Mouse (Mus musculus): ENCODE results near the gene Atp8a2. TPM values are rescaled to one million over a fixed set of nuclear protein-coding genes. Genes with fewer than 3 reads are reported as not detected.

Gene Atp8a2
- polyA plus RNA-seq, 1 experiment from 2014 or later: 10.3 TPM

DNA sequence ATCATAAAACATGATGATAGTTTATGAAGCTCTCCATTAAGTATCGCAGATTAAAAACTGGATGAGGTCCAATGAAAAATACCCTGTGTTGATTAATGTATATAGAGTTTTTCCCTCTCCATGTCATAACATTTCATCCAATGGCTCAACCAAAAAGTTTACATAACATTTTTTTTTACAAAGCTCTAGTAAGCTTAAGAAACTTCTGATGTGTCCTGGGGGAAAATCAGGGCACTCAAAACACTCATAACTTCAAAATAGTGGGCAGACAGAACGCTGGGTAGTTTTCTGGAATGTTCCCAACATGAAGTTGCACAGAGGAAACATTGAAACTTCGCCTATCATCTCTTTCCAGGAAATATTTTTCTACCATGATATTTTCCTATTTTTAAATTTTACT lies 318.7 kb downstream of the Atp8a2 start:
- Histone ChIP-seq H3K36me3 (ENCODE audit: control insufficient read depth, insufficient read depth, low read length) (no peaks in the 10 kb centered on the region), H3K4me1 (replicated peaks; ENCODE audit: control insufficient read depth, insufficient read depth, low read length) (no peaks in the 10 kb centered on the region), H3K27me3 (ENCODE audit: control insufficient read depth, insufficient read depth, low read length) (no peaks in the 10 kb centered on the region), H3K27ac (ENCODE audit: low read depth, low read length) (no peak overlapping the region), H3K4me2 (replicated peaks; ENCODE audit: low read depth, low read length) (no peak overlapping the region), H3K4me3 (ENCODE audit: low read depth, low read length) (no peak overlapping the region), H3K9me3 (ENCODE audit: control insufficient read depth, low read length) (no peaks in the 10 kb centered on the region), H3K9ac (ENCODE audit: low read depth, low read length) (no peak overlapping the region)
- DNase-seq (ENCODE audit: low spot score) (no peak), ATAC-seq (ENCODE audit: low FRiP score) (no peak)
- WGBS: 90% methylated on average over 3 of the region's 3 CpGs

DNA sequence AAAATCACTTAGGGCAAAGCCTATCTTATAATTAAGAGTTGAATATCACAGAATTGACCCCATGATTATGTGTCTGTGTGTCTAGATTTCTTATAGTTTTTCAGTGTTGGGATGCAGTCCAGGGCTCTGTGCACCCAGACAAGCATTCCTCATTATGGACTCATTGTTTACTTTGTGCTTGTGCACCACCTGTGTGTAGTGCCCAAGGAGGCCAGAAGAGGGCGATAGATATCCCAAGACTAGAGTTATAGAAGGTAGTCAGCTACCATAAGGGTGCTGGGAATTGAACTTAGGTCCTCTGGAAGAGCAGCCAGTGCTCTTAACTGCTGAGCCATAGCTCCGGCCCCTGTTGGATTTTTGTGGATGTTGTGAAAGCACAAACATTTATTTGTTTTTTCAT lies 320.5 kb downstream of the Atp8a2 start:
- ATAC-seq (ENCODE audit: low FRiP score) (no peak), DNase-seq (ENCODE audit: low spot score) (no peak)
- Histone ChIP-seq H3K27me3 (ENCODE audit: control insufficient read depth, insufficient read depth, low read length) (no peaks in the 10 kb centered on the region), H3K4me1 (replicated peaks; ENCODE audit: control insufficient read depth, insufficient read depth, low read length) (no peaks in the 10 kb centered on the region), H3K27ac (ENCODE audit: low read depth, low read length) (no peak overlapping the region), H3K36me3 (ENCODE audit: control insufficient read depth, insufficient read depth, low read length) (no peaks in the 10 kb centered on the region), H3K9ac (ENCODE audit: low read depth, low read length) (no peak overlapping the region), H3K4me3 (ENCODE audit: low read depth, low read length) (no peak overlapping the region), H3K9me3 (ENCODE audit: control insufficient read depth, low read length) (no peaks in the 10 kb centered on the region), H3K4me2 (replicated peaks; ENCODE audit: low read depth, low read length) (no peak overlapping the region)
- 94% methylated on average over 2 of the region's 2 CpGs for WGBS

DNA sequence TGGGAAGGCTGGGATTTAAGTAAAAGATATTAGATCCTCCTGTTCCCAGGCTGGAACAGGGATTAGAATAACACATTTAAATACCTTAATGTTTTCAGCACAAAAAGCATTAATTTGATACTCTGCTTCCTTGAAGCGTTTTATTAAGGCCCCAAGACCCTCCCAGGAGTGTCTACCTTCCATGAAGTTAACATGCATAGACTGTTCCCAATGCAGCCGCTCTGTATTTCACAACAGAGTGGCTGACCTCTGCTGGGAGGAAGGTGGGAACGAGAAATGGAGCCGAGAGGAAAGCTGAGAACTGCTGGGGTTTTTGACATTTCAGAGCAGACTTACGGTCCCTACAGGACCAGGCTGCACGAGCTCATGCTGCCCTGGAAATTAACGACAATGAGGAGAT lies 328.6 kb downstream of the Atp8a2 start:
- WGBS: 70% methylated on average over 7 of the region's 7 CpGs
- H3K9ac ChIP-seq (ENCODE audit: low read depth, low read length): no peak overlapping the region
- no peak overlapping the region for H3K4me2 ChIP-seq (replicated peaks; ENCODE audit: low read depth, low read length)
- H3K9me3 ChIP-seq (ENCODE audit: control insufficient read depth, low read length): 0 out of 2 replicates have a peak, but pooled peaks cover 3% of the 10 kb centered on the region
- no peak for ATAC-seq (ENCODE audit: low FRiP score)
- no peaks in the 10 kb centered on the region for H3K36me3 ChIP-seq (ENCODE audit: control insufficient read depth, insufficient read depth, low read length)
- H3K27me3 ChIP-seq (ENCODE audit: control insufficient read depth, insufficient read depth, low read length): no peaks in the 10 kb centered on the region
- H3K4me3 ChIP-seq (ENCODE audit: low read depth, low read length): no peak overlapping the region
- no peak for DNase-seq (ENCODE audit: low spot score)
- H3K4me1 ChIP-seq (replicated peaks; ENCODE audit: control insufficient read depth, insufficient read depth, low read length): no peaks in the 10 kb centered on the region
- no peak overlapping the region for H3K27ac ChIP-seq (ENCODE audit: low read depth, low read length)

DNA sequence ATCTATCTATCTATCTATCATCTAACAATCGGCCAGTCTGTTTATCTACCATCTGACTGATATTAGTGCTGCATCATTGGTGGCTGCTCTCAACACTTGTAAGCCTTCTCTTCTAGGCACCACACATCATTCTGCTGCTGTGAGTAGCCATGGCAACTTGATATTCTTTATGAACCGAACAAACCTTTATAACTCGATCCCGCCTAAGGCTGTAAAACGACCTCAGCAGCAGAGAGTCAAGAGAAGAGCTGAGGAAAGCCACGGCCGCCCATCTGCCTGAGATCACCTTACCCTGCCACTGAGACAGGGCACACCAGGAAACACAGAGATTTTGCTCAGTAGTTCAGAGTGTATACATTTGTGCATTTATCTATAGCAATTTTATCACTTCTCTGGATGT lies 329.2 kb downstream of the Atp8a2 start:
- no peaks in the 10 kb centered on the region for H3K36me3 ChIP-seq (ENCODE audit: control insufficient read depth, insufficient read depth, low read length)
- no peak overlapping the region for H3K4me2 ChIP-seq (replicated peaks; ENCODE audit: low read depth, low read length)
- H3K9me3 ChIP-seq (ENCODE audit: control insufficient read depth, low read length): 0 out of 2 replicates have a peak, but pooled peaks cover 3% of the 10 kb centered on the region
- DNase-seq (ENCODE audit: low spot score): no peak
- no peaks in the 10 kb centered on the region for H3K4me1 ChIP-seq (replicated peaks; ENCODE audit: control insufficient read depth, insufficient read depth, low read length)
- ATAC-seq (ENCODE audit: low FRiP score): no peak
- no peak overlapping the region for H3K9ac ChIP-seq (ENCODE audit: low read depth, low read length)
- H3K4me3 ChIP-seq (ENCODE audit: low read depth, low read length): no peak overlapping the region
- no peaks in the 10 kb centered on the region for H3K27me3 ChIP-seq (ENCODE audit: control insufficient read depth, insufficient read depth, low read length)
- 70% methylated on average over 7 of the region's 7 CpGs for WGBS
- no peak overlapping the region for H3K27ac ChIP-seq (ENCODE audit: low read depth, low read length)

DNA sequence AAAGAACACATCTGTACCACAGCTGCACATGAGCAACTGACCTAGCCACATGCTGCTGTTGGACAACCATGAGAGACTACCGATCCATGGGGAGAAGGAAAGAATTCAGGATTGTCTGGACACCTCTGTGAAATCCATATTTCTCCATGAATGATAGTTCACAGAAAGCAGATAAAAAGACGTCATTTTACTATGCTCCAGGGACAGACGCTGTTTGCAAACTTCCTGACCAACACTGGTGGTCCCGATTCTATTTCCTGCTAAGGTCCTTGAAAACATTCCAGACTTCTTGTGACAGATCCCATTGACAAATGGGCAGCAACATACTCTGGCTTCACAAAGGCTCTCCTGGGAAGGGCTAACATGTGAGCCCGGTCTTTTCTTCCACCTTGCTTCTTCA lies 331.0 kb downstream of the Atp8a2 start:
- no peak for ATAC-seq (ENCODE audit: low FRiP score)
- WGBS: 69% methylated on average over 5 of the region's 5 CpGs

DNA sequence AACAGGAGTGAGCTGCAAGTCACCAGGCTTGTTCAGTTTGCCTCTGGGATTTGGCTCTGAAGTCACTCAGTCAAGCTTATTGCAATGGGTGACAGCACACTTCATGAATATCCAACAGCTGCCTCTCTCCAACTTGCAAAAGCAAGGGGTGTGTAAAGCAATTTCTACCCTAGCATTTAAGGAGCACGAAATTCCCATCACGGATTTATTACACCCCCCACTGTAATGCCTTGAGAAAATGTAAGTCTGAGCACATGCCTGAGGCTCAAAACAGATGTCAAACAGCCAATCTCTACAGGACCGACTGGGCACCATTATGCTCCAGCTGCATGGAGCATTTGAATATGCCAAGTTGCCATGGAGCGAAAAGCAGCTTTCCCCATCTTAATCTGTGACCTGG lies 334.6 kb downstream of the Atp8a2 start:
- ATAC-seq (ENCODE audit: low FRiP score): no peak

More for the DNA sequence above, 331.0 kb downstream of the Atp8a2 start:
- Histone ChIP-seq H3K36me3 (ENCODE audit: control insufficient read depth, insufficient read depth, low read length) (no peaks in the 10 kb centered on the region), H3K4me3 (ENCODE audit: low read depth, low read length) (no peak overlapping the region), H3K27me3 (ENCODE audit: control insufficient read depth, insufficient read depth, low read length) (no peaks in the 10 kb centered on the region), H3K27ac (ENCODE audit: low read depth, low read length) (no peak overlapping the region), H3K4me1 (replicated peaks; ENCODE audit: control insufficient read depth, insufficient read depth, low read length) (no peaks in the 10 kb centered on the region), H3K4me2 (replicated peaks; ENCODE audit: low read depth, low read length) (no peak overlapping the region), H3K9me3 (ENCODE audit: control insufficient read depth, low read length) (0 out of 2 replicates have a peak, but pooled peaks cover 3% of the 10 kb centered on the region), H3K9ac (ENCODE audit: low read depth, low read length) (no peak overlapping the region)
- no peak for DNase-seq (ENCODE audit: low spot score)

DNA sequence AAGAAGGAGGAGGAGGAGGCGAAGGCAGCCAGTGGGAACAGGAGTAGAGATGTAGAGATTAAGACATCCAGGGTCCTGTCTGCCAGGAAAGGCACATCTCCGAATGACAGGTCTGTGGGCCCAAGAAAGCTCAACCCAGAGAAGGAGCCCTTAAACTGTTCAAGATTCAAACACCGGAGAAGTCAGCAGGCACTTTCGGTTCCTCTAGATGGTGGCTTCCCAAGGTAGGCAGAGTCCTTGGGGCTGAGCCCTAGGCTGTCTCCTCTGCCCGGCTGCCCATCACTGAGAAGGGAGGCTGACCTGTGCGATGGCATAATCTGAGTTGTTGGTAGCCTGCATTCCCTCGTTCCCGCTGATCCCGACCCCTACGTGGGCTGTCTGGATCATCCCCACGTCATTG lies 337.1 kb downstream of the Atp8a2 start:
- Histone ChIP-seq H3K4me1 (replicated peaks; ENCODE audit: control insufficient read depth, insufficient read depth, low read length) (no peaks in the 10 kb centered on the region), H3K36me3 (ENCODE audit: control insufficient read depth, insufficient read depth, low read length) (no peaks in the 10 kb centered on the region)
- WGBS: 88% methylated on average over 11 of the region's 11 CpGs

More for the DNA sequence above, 334.6 kb downstream of the Atp8a2 start:
- no peaks in the 10 kb centered on the region for H3K4me1 ChIP-seq (replicated peaks; ENCODE audit: control insufficient read depth, insufficient read depth, low read length)
- no peaks in the 10 kb centered on the region for H3K27me3 ChIP-seq (ENCODE audit: control insufficient read depth, insufficient read depth, low read length)
- no peak overlapping the region for H3K4me3 ChIP-seq (ENCODE audit: low read depth, low read length)
- H3K9ac ChIP-seq (ENCODE audit: low read depth, low read length): no peak overlapping the region
- no peaks in the 10 kb centered on the region for H3K36me3 ChIP-seq (ENCODE audit: control insufficient read depth, insufficient read depth, low read length)
- H3K4me2 ChIP-seq (replicated peaks; ENCODE audit: low read depth, low read length): no peak overlapping the region
- H3K9me3 ChIP-seq (ENCODE audit: control insufficient read depth, low read length): 0 out of 2 replicates have a peak, but pooled peaks cover 3% of the 10 kb centered on the region
- WGBS: 67% methylated on average over 4 of the region's 4 CpGs
- no peak for DNase-seq (ENCODE audit: low spot score)
- no peak overlapping the region for H3K27ac ChIP-seq (ENCODE audit: low read depth, low read length)

DNA sequence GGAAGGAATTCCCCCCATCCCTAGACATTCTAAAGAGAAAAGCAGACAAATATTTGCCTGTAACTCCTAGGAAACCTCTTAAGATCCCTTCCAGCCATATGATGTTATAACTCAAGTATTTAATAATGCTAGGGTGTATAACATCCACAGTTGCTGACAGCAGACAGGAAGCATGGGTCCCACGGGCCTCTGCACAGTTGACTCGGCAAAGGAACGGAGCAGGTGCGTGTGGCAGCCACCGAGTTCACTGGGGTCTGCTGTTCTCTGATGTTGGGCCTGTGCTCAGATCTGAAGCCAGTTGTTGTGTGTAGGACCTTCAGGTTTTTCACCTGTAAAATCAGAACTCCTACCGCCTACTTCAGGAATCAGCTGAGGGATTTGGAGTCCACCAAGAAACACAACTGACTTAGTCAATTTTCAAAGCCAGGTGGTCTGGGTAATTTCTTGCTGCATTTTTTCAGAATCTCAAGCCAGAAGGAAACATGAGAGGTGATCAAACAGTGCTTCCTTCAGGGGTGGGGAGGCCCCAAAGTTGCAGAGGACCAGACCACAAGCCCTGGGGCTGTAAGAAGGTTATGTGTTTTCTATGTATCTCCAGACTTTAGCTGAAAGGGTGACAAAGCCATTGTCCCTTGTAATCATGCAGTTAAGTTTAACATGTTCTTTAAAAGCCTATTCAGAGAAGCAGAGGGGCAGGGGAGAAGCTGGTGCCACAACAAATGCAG lies 338.3 kb downstream of the Atp8a2 start:
- Histone ChIP-seq H3K9ac (ENCODE audit: low read depth, low read length) (no peak overlapping the region), H3K9me3 (ENCODE audit: control insufficient read depth, low read length) (no peaks in the 10 kb centered on the region), H3K4me1 (replicated peaks; ENCODE audit: control insufficient read depth, insufficient read depth, low read length) (no peaks in the 10 kb centered on the region), H3K4me3 (ENCODE audit: low read depth, low read length) (no peak overlapping the region), H3K27ac (ENCODE audit: low read depth, low read length) (no peak overlapping the region), H3K4me2 (replicated peaks; ENCODE audit: low read depth, low read length) (no peak overlapping the region), H3K36me3 (ENCODE audit: control insufficient read depth, insufficient read depth, low read length) (no peaks in the 10 kb centered on the region), H3K27me3 (ENCODE audit: control insufficient read depth, insufficient read depth, low read length) (no peaks in the 10 kb centered on the region)
- ATAC-seq (ENCODE audit: low FRiP score) (no peak), DNase-seq (ENCODE audit: low spot score) (no peak)
- 78% methylated on average over 6 of the region's 6 CpGs for WGBS

More for the DNA sequence above, 337.1 kb downstream of the Atp8a2 start:
- no peaks in the 10 kb centered on the region for H3K27me3 ChIP-seq (ENCODE audit: control insufficient read depth, insufficient read depth, low read length)
- ATAC-seq (ENCODE audit: low FRiP score): no peak
- DNase-seq (ENCODE audit: low spot score): no peak
- no peak overlapping the region for H3K4me3 ChIP-seq (ENCODE audit: low read depth, low read length)
- H3K27ac ChIP-seq (ENCODE audit: low read depth, low read length): no peak overlapping the region
- H3K9me3 ChIP-seq (ENCODE audit: control insufficient read depth, low read length): 0 out of 2 replicates have a peak, but pooled peaks cover 3% of the 10 kb centered on the region
- no peak overlapping the region for H3K9ac ChIP-seq (ENCODE audit: low read depth, low read length)
- H3K4me2 ChIP-seq (replicated peaks; ENCODE audit: low read depth, low read length): no peak overlapping the region

DNA sequence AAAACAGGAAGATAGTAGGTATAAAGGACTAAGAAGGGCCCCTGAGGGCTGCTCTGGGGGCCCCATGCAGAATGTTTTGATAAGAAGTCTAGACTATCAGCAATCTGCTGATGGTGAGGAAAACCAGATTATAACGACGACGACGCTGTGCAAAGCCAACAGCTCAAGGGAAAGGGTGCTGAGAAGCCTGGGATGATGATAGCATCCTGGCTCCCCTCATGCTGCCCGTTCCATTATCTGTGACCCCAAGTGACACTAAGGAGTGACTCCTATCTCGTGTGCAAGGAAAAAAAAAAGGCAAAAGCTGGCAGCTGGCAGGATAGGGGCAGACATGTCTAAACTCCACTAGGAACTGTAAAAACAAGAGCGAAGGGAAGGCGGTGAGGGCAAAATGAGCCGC lies 343.8 kb downstream of the Atp8a2 start:
- Histone ChIP-seq H3K27ac (ENCODE audit: low read depth, low read length) (no peak overlapping the region), H3K27me3 (ENCODE audit: control insufficient read depth, insufficient read depth, low read length) (no peaks in the 10 kb centered on the region), H3K9ac (ENCODE audit: low read depth, low read length) (no peak overlapping the region), H3K9me3 (ENCODE audit: control insufficient read depth, low read length) (no peaks in the 10 kb centered on the region), H3K36me3 (ENCODE audit: control insufficient read depth, insufficient read depth, low read length) (no peaks in the 10 kb centered on the region), H3K4me3 (ENCODE audit: low read depth, low read length) (no peak overlapping the region), H3K4me1 (replicated peaks; ENCODE audit: control insufficient read depth, insufficient read depth, low read length) (no peaks in the 10 kb centered on the region), H3K4me2 (replicated peaks; ENCODE audit: low read depth, low read length) (no peak overlapping the region)
- WGBS: 54% methylated on average over 9 of the region's 9 CpGs
- DNase-seq (ENCODE audit: low spot score): no peak
- ATAC-seq (ENCODE audit: low FRiP score): no peak
